Mouse (Mus musculus): ENCODE results near the gene Nrp1.

Nrp1 gene

DNA sequence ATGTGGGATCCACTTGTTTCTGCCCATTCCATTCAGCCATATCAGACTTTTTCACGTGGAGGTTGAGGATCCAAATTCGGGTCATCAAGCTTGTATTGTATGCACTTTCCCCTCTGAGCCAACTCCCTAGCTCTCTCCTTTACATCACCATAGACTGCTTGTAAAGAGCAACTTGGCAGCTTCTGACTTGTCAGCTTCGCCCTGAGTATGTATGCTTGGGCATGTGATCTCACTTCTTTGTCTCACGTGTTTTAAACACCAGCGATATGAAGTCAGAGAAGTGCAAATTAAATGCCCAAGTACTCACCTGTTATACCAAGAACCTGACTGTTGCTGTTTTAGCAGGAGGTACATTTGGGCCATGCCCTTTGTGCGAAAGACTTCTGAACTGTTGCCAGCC is 12.6 kb downstream of the Nrp1 start:
- no peak for DNase-seq (ENCODE audit: low read depth)

GRCm38 (mm10) chr8:128371789-128372188 is 13.4 kb downstream of the Nrp1 start:
- no peak for DNase-seq (ENCODE audit: low read depth)

DNA sequence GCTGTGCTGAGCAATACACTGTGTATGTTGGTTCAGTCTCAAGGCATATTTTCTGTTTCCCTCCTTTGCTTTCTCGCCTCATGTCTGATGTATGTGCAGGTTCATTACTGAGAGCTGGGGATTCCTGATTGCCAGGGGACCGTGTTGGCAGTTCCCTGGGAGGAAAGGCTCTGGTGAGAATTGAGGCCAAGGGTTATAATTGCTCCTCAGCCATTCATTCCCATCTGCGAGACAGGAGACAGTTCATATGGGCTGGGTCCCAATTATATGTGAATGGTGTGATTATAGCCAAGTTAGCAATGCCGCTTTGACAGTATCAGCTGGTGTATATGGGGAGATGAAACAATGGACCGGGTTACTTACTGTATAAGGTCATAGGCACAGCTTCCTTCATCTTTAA is 14.3 kb downstream of the Nrp1 start:
- DNase-seq (ENCODE audit: low read depth), result no peak

DNA sequence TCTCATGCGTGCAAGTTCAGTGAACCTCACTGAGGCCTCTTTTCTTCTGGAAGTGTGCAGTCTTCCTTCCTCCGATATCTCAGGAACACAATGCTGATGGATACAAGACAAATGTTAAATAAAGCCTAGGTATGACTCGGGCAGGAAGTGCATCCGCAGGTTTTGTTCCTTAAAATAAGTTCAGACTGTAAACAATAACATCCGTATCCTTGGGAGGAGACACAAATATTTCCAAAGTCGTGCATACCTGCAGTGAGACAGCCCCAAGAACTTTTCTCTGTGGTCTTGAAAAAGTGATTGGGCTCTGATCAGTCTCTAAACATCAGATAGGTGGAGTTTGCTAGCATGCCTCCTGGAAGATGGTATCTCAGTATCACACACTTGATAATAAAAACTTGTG is 15.0 kb downstream of the Nrp1 start:
- no peak for DNase-seq (ENCODE audit: low read depth)

DNA sequence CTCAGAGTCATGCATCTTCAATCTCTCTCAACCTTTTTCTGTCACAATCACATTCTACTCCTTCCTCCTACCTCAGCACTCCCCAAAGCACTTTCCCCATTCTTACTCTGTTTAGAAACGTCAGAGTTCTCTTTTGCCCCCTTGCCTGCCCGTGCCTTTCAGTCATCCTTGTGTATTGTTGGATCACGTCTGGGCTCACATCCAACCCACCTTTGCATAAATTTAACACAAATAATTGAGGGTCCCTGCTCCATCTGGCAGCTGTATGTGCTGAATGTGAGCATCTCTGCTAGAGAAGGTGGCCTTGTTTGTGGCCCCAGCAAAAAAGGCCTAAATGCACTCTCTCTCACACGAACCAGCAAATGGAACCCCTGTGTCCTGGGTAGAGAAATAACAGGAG is 16.9 kb downstream of the Nrp1 start:
- DNase-seq (ENCODE audit: low read depth), result no peak

DNA sequence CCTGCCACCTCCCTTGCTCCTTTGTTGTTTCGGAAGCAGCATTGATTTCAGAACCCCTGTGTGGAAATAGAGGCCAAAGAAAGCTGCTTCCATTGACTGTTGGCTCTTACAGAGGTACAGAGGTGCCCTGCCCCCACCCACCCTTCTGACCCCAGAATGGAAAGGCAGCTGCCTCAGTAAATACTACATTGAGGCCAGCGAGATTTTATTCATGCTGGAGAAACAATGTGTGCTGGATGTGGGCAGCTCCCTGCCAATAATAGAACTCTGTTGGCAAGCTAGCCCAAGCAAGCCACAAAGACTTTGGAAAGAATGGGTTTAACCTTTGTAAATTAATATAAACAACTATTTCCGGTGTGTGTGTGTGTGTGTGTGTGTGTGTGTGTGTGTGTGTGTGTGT is 24.8 kb downstream of the Nrp1 start:
- DNase-seq (ENCODE audit: low read depth), result no peak

DNA sequence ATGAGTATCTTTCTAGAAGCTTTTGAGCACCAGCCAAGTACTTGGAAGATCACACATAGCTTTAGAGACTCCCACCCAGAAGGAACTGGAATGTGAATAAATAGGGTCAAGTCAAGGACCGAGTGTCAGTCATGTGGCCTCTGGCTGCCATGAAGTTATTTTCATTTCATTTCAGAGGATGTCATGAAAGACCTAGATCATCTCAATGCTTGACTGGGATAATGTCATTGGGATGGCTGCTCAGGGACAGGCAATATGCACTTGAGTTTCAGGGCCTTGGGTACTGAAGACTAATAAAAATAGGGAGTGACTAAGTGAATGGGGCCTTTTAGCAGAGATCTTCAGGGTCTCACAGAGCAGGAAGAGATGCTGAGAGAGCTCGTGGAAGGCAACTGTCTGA is 26.0 kb downstream of the Nrp1 start:
- DNase-seq (ENCODE audit: low read depth), result no peak

GRCm38 (mm10) chr8:128384921-128385332 is 26.5 kb downstream of the Nrp1 start:
- peak; percentile 39 for DNase-seq (ENCODE audit: low read depth)

GRCm38 (mm10) chr8:128386963-128387621 is 28.7 kb downstream of the Nrp1 start:
- peak; percentile 52 for DNase-seq (ENCODE audit: low read depth)

DNA sequence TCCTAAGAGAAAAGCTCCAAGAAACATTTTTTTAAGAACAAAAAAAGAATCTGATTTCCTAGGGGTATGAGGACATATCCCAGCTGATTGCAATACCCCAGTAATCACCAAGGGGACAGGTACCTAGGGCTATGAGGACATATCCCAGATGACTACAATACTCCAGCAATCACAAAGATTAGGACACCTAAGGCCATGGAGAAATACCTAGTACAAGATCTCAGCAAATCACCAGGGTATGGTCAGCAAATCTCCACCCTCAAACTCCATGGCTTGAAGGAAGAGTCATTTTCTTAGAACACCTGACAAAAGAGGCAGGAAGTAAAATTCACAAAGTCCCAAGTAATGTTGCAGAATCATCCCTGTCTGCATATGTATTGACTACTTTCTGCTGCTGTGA is 32.4 kb downstream of the Nrp1 start:
- DNase-seq (ENCODE audit: low read depth), result no peak

DNA sequence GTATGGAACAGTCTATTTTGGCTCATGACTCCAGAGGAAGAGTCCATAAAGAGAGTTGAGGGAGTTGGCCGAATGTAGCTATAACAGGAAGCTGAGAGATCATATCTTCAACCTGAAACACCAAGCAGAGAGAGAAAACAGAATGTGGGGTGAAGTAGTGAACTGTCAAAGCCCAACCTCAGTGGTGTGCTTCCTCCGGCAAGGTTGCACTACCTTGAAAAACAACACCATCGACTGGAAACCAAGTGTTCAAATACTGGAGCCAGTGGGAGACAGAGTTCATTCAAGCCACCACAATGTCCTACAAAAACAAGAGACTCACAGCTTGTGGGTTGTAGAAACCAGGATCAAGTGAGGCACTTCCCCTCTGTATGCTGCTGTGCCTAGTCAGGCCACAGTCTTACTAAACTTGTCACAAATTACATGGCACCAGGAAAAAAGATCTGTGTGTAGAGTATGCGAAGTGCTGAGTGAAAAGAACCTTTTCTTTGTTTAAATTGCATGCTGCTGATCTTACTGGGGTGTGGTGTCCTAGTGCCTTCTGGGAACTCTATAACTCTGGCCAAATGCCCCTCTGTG is 32.9 kb downstream of the Nrp1 start:
- DNase-seq (ENCODE audit: low read depth), result peak; percentile 76

DNA sequence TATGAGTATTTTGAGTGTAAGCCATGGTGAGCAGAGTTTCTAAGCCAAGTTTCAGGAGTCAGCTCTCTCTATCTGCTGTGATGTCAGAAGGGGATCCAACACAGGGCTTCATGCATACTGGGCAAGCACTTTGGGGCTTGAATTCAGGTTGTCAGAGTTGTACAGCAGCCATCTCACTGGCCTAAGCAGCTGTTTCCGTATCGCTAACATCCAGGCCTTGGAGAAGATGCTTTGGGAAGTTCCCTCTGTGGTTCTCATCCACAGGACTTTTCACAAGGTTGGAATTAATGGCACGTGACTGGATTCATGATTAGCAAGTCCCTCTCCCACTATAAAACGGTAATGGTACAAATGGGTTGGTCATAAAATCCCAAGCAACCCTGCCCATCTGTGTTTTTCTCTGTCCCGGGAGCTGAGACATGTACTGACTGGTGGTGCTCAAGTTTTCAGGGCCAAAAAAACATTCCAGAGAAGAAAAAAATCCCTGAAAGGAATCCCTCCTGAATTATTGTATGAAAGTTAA is 36.3 kb downstream of the Nrp1 start:
- DNase-seq (ENCODE audit: low read depth), result no peak

- DNase-seq (ENCODE audit: low read depth), result no peak
These were observed 38.6 kb downstream of the Nrp1 start for GRCm38 (mm10) chr8:128396968-128397367.

DNA sequence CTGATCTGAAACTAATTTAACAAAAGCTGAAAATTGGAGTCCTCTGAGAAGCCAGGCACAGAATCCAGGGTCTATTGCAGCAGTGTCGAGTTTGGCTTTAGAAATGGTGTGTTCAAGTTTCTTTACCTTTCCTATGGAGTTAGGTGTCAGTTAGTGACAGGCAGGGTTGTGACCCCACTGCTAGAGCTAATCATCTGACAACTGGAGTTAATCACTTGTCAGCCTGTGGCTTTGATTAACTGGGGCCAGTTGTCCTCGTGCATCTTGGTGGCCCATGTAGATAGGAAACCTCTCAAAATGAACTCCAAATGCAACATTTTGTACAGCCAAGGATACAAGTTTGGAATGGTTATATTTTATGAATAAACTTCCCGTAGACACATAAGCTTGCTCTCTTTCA is 39.0 kb downstream of the Nrp1 start:
- DNase-seq (ENCODE audit: low read depth), result no peak

GRCm38 (mm10) chr8:128398472-128399091 is 40.2 kb downstream of the Nrp1 start:
- DNase-seq (ENCODE audit: low read depth), result no peak

- DNase-seq (ENCODE audit: low read depth), result no peak
These were observed 41.9 kb downstream of the Nrp1 start for GRCm38 (mm10) chr8:128400286-128400685.

- DNase-seq (ENCODE audit: low read depth), result no peak
These were observed 46.5 kb downstream of the Nrp1 start for GRCm38 (mm10) chr8:128404876-128405275.

GRCm38 (mm10) chr8:128413381-128413780 is 55.0 kb downstream of the Nrp1 start:
- no peak for DNase-seq (ENCODE audit: low read depth)

DNA sequence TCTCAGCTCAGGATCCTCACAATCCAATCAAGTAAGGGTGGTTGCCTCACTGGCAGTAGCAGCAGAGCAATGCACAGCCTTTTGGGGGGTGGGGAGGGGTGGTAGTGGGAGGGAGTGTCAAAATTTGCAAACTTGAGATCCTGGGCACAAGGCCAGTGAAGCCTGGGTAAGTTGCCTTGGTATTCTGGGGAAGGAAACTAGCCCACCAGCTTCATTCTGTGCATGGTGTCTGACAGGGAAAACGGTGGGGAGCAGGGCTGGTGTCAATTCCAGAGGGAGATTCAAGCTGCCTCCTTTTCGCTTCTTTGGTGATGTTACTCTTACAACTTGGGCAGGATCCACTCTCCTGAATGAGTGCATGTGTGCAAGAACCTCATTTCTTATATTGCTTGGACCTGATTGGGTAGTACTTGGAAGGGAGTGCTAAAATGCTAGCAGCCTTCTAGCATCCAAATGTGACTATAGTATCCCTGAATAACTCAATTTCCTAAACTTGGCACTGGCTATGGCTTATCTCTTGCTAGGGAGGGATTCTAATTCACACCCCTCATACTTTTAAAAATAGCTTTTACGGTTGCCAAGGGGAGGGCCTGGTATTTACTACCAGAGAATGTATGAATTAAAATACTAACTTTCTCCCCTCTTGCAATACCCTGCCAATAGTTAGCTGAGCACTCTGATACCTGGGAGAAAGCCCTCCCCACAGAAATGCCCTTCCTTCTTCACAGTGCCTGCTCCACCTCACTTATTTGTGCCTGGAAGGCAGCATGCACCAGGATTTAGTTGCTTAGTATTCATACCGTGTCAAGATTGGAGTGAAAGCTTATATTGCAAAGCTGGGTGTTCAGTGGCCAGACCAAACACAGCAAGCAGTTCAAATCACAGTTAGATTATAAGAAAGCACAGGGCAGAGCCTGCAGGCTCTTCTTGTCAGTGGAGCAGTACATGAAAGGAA is 57.6 kb downstream of the Nrp1 start:
- no peak for DNase-seq (ENCODE audit: low read depth)

DNA sequence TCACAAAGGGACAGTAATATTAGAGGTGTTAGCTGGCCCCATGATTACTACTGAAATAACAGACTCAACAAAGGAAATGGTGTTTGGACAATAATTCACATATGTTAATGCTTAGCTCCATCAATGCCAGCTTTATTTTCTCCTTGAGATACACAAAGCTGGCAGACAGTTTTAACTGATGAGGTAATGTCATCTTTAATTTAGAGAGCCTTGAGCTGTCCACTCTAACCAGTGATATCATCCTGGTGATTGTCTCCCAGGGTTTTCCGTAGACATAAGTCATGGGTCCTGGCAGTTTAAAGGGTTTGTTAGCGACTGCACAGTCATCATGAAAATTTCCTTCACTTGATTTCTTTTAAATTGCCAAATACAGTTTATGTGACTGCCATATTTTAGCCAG is 58.5 kb downstream of the Nrp1 start:
- DNase-seq (ENCODE audit: low read depth), result no peak

GRCm38 (mm10) chr8:128417956-128418796 is 59.8 kb downstream of the Nrp1 start:
- DNase-seq (ENCODE audit: low read depth), result peak; percentile 50
